Mouse (Mus musculus): Measurements from ENCODE around the gene Siah1a. TPM values are rescaled to one million over a fixed set of nuclear protein-coding genes. Genes with fewer than 3 reads are reported as not detected.

The Siah1a gene
- total and polyA plus RNA-seq, 2 experiments from 2014 or later = 31.0 to 40.4 TPM

- no peak overlapping the region for H3K4me2 ChIP-seq (ENCODE audit: low read depth, low read length)
- H3K27me3 ChIP-seq (ENCODE audit: control insufficient read depth, insufficient read depth, low read length) = no peaks in the 10 kb centered on the region
- no peaks in the 10 kb centered on the region for H3K9me3 ChIP-seq (replicated peaks; ENCODE audit: control insufficient read depth, low read length)
- peaks cover 74% of the 10 kb centered on the region for H3K36me3 ChIP-seq (replicated peaks; ENCODE audit: control insufficient read depth, insufficient read depth, low read length)
- ATAC-seq (ENCODE audit: insufficient read depth, low read depth) = no peak
- H3K9ac ChIP-seq (replicated peaks; ENCODE audit: low read depth, low read length) = no peak overlapping the region
- no peak overlapping the region for H3K4me3 ChIP-seq (ENCODE audit: low read depth, low read length)
- 79% methylated on average over 3 of the region's 3 CpGs for WGBS
- H3K27ac ChIP-seq (ENCODE audit: low read depth) = no peak overlapping the region
- no peak for DNase-seq (ENCODE audit: low spot score)
- no peak for TF ChIP-seq CTCF (IDR thresholded peaks at IDR 0.05; ENCODE audit: low read depth)
- TF ChIP-seq EP300 (IDR thresholded peaks at IDR 0.05; ENCODE audit: low read depth) = no peak
- H3K4me1 ChIP-seq (ENCODE audit: control insufficient read depth, insufficient read depth) = 0 out of 2 replicates have a peak, but pooled peaks cover 6% of the 10 kb centered on the region
Observed at GRCm38 (mm10) chr8:86712594-86712993, 33.1 kb downstream of the Siah1a start.

- Histone ChIP-seq H3K27ac (ENCODE audit: low read depth) (no peak overlapping the region), H3K4me1 (ENCODE audit: control insufficient read depth, insufficient read depth) (0 out of 2 replicates have a peak, but pooled peaks cover 6% of the 10 kb centered on the region), H3K9me3 (replicated peaks; ENCODE audit: control insufficient read depth, low read length) (no peaks in the 10 kb centered on the region), H3K36me3 (replicated peaks; ENCODE audit: control insufficient read depth, insufficient read depth, low read length) (peaks cover 51% of the 10 kb centered on the region), H3K4me3 (ENCODE audit: low read depth, low read length) (no peak overlapping the region), H3K4me2 (ENCODE audit: low read depth, low read length) (no peak overlapping the region), H3K27me3 (ENCODE audit: control insufficient read depth, insufficient read depth, low read length) (no peaks in the 10 kb centered on the region), H3K9ac (replicated peaks; ENCODE audit: low read depth, low read length) (no peak overlapping the region)
- WGBS = 68% methylated on average over 4 of the region's 4 CpGs
- no peak for ATAC-seq (ENCODE audit: insufficient read depth, low read depth)
- TF ChIP-seq EP300 (IDR thresholded peaks at IDR 0.05; ENCODE audit: low read depth) = no peak
- TF ChIP-seq CTCF (IDR thresholded peaks at IDR 0.05; ENCODE audit: low read depth) = no peak
- no peak for DNase-seq (ENCODE audit: low spot score)
Observed at GRCm38 (mm10) chr8:86707873-86708272, 37.9 kb downstream of the Siah1a start.

GRCm38 (mm10) chr8:86706756-86707155, 39.0 kb downstream of the Siah1a start:
- no peak overlapping the region for H3K27ac ChIP-seq (ENCODE audit: low read depth)
- TF ChIP-seq CTCF (IDR thresholded peaks at IDR 0.05; ENCODE audit: low read depth) = no peak
- TF ChIP-seq EP300 (IDR thresholded peaks at IDR 0.05; ENCODE audit: low read depth) = no peak
- no peak overlapping the region for H3K4me2 ChIP-seq (ENCODE audit: low read depth, low read length)
- H3K27me3 ChIP-seq (ENCODE audit: control insufficient read depth, insufficient read depth, low read length) = no peaks in the 10 kb centered on the region
- WGBS = 74% methylated on average over 5 of the region's 5 CpGs
- no peak overlapping the region for H3K4me3 ChIP-seq (ENCODE audit: low read depth, low read length)
- H3K9ac ChIP-seq (replicated peaks; ENCODE audit: low read depth, low read length) = no peak overlapping the region
- H3K9me3 ChIP-seq (replicated peaks; ENCODE audit: control insufficient read depth, low read length) = no peaks in the 10 kb centered on the region
- H3K4me1 ChIP-seq (ENCODE audit: control insufficient read depth, insufficient read depth) = no peaks in the 10 kb centered on the region
- ATAC-seq (ENCODE audit: insufficient read depth, low read depth) (no peak), DNase-seq (ENCODE audit: low spot score) (no peak)
- peaks cover 45% of the 10 kb centered on the region for H3K36me3 ChIP-seq (replicated peaks; ENCODE audit: control insufficient read depth, insufficient read depth, low read length)

- no peak for TF ChIP-seq CTCF (IDR thresholded peaks at IDR 0.05; ENCODE audit: low read depth)
- no peak for TF ChIP-seq EP300 (IDR thresholded peaks at IDR 0.05; ENCODE audit: low read depth)
- H3K36me3 ChIP-seq (replicated peaks; ENCODE audit: control insufficient read depth, insufficient read depth, low read length) = peaks cover 30% of the 10 kb centered on the region
Observed at GRCm38 (mm10) chr8:86705317-86705716, 40.4 kb downstream of the Siah1a start.

GRCm38 (mm10) chr8:86702453-86702852, 43.3 kb downstream of the Siah1a start:
- H3K9me3 ChIP-seq (replicated peaks; ENCODE audit: control insufficient read depth, low read length) = no peaks in the 10 kb centered on the region
- ATAC-seq (ENCODE audit: insufficient read depth, low read depth) (no peak), DNase-seq (ENCODE audit: low spot score) (no peak)
- H3K36me3 ChIP-seq (replicated peaks; ENCODE audit: control insufficient read depth, insufficient read depth, low read length) = peaks cover 22% of the 10 kb centered on the region; the same call in 1 of the 2 replicates
- H3K9ac ChIP-seq (replicated peaks; ENCODE audit: low read depth, low read length) = no peak overlapping the region
- no peak overlapping the region for H3K4me2 ChIP-seq (ENCODE audit: low read depth, low read length)
- H3K4me1 ChIP-seq (ENCODE audit: control insufficient read depth, insufficient read depth) = no peaks in the 10 kb centered on the region
- no peak overlapping the region for H3K27ac ChIP-seq (ENCODE audit: low read depth)
- no peaks in the 10 kb centered on the region for H3K27me3 ChIP-seq (ENCODE audit: control insufficient read depth, insufficient read depth, low read length)
- TF ChIP-seq CTCF (IDR thresholded peaks at IDR 0.05; ENCODE audit: low read depth) = no peak
- no peak for TF ChIP-seq EP300 (IDR thresholded peaks at IDR 0.05; ENCODE audit: low read depth)
- no peak overlapping the region for H3K4me3 ChIP-seq (ENCODE audit: low read depth, low read length)
- WGBS = 71% methylated on average over 3 of the region's 3 CpGs

More at GRCm38 (mm10) chr8:86705317-86705716, 40.4 kb downstream of the Siah1a start:
- DNase-seq (ENCODE audit: low spot score) (no peak), ATAC-seq (ENCODE audit: insufficient read depth, low read depth) (no peak)
- 74% methylated on average over 3 of the region's 3 CpGs for WGBS
- no peak overlapping the region for H3K27ac ChIP-seq (ENCODE audit: low read depth)
- H3K27me3 ChIP-seq (ENCODE audit: control insufficient read depth, insufficient read depth, low read length) = no peaks in the 10 kb centered on the region
- no peak overlapping the region for H3K4me2 ChIP-seq (ENCODE audit: low read depth, low read length)
- H3K4me1 ChIP-seq (ENCODE audit: control insufficient read depth, insufficient read depth) = no peaks in the 10 kb centered on the region
- H3K4me3 ChIP-seq (ENCODE audit: low read depth, low read length) = no peak overlapping the region
- no peaks in the 10 kb centered on the region for H3K9me3 ChIP-seq (replicated peaks; ENCODE audit: control insufficient read depth, low read length)
- H3K9ac ChIP-seq (replicated peaks; ENCODE audit: low read depth, low read length) = no peak overlapping the region

GRCm38 (mm10) chr8:86699471-86699870, 46.3 kb downstream of the Siah1a start:
- DNase-seq (ENCODE audit: low spot score) (no peak), ATAC-seq (ENCODE audit: insufficient read depth, low read depth) (no peak)
- Histone ChIP-seq H3K9me3 (replicated peaks; ENCODE audit: control insufficient read depth, low read length) (no peaks in the 10 kb centered on the region), H3K4me3 (ENCODE audit: low read depth, low read length) (no peak overlapping the region), H3K27me3 (ENCODE audit: control insufficient read depth, insufficient read depth, low read length) (no peaks in the 10 kb centered on the region), H3K27ac (ENCODE audit: low read depth) (no peak overlapping the region), H3K9ac (replicated peaks; ENCODE audit: low read depth, low read length) (no peak overlapping the region), H3K4me2 (ENCODE audit: low read depth, low read length) (no peak overlapping the region), H3K36me3 (replicated peaks; ENCODE audit: control insufficient read depth, insufficient read depth, low read length) (peaks cover 20% of the 10 kb centered on the region; the same call in 1 of the 2 replicates), H3K4me1 (ENCODE audit: control insufficient read depth, insufficient read depth) (no peaks in the 10 kb centered on the region)
- no peak for TF ChIP-seq CTCF (IDR thresholded peaks at IDR 0.05; ENCODE audit: low read depth)
- no peak for TF ChIP-seq EP300 (IDR thresholded peaks at IDR 0.05; ENCODE audit: low read depth)
- 82% methylated on average over 12 of the region's 12 CpGs for WGBS
